Mouse (Mus musculus) megakaryocyte, adult 5-6 weeks (primary cell): ENCODE measurements around the gene Klf13. TPM values are rescaled to one million over a fixed set of nuclear protein-coding genes. Genes with fewer than 3 reads are reported as not detected.
A peak's percentile ranks its signal among the peaks of the same experiment; 100 is the strongest.

ENCODE experiments used
- ATAC-seq: 2 replicates; pipeline ENCODE4 v1.8.0; 2016; ENCODE audit warnings: mild to moderate bottlenecking, inconsistent platforms; ENCODE audit not compliant: poor library complexity, severe bottlenecking
- total RNA-seq, 2 experiments: library from RNA; stranded (forward) in 1 of 2; stranded (reverse) in 1 of 2; fragments of 153-499, 151-499 nt in 1 of 2; fragments of 221-1000, 200-1000 nt in 1 of 2; gene quantifications; 2 replicates each; pipeline versions ENCODE4 v1.2.3 to v1.2.4; 2015 to 2017

Gene Klf13
- total RNA-seq, 2 experiments from 2014 or later: 61.7 to 122 TPM

- ATAC-seq: no peak
Measured at GRCm38 (mm10) chr7:63927121-63927520, 11.6 kb downstream of the Klf13 start.

- no peak for ATAC-seq
Measured at GRCm38 (mm10) chr7:63926492-63926891, 12.2 kb downstream of the Klf13 start.

GRCm38 (mm10) chr7:63925413-63926360 lies 13.0 kb downstream of the Klf13 start:
- ATAC-seq: peak; percentile 80

- ATAC-seq: no peak
Measured at GRCm38 (mm10) chr7:63924747-63925412, 13.8 kb downstream of the Klf13 start.

- ATAC-seq: no peak
Measured at GRCm38 (mm10) chr7:63924151-63924550, 14.6 kb downstream of the Klf13 start.

GRCm38 (mm10) chr7:63922975-63923374 lies 15.7 kb downstream of the Klf13 start:
- no peak for ATAC-seq

- no peak for ATAC-seq
Measured at GRCm38 (mm10) chr7:63922571-63922970, 16.1 kb downstream of the Klf13 start.

GRCm38 (mm10) chr7:63921909-63922562 lies 16.7 kb downstream of the Klf13 start:
- ATAC-seq: no peak

- ATAC-seq: peak; percentile 38
Measured at GRCm38 (mm10) chr7:63918771-63919768, 19.6 kb downstream of the Klf13 start.

- ATAC-seq: no peak
Measured at GRCm38 (mm10) chr7:63917693-63918092, 21.0 kb downstream of the Klf13 start.

GRCm38 (mm10) chr7:63916268-63916907 lies 22.3 kb downstream of the Klf13 start, which contains the start of gene E030018B13Rik:
E030018B13Rik (plus strand) TSS chr7:63916857.
- ATAC-seq: no peak

GRCm38 (mm10) chr7:63914891-63915290 lies 23.8 kb downstream of the Klf13 start:
- no peak for ATAC-seq

- peak; percentile 17 for ATAC-seq
Measured at GRCm38 (mm10) chr7:63913724-63914692, 24.7 kb downstream of the Klf13 start.

GRCm38 (mm10) chr7:63912924-63913723 lies 25.6 kb downstream of the Klf13 start:
- no peak for ATAC-seq

- peak; percentile 33 for ATAC-seq
Measured at GRCm38 (mm10) chr7:63912234-63912810, 26.4 kb downstream of the Klf13 start.

- ATAC-seq: peak; percentile 58
Measured at GRCm38 (mm10) chr7:63911383-63912233, 27.1 kb downstream of the Klf13 start.
